ENCODE assay signal across 8 mouse cellular contexts in the genomic region with DNA sequence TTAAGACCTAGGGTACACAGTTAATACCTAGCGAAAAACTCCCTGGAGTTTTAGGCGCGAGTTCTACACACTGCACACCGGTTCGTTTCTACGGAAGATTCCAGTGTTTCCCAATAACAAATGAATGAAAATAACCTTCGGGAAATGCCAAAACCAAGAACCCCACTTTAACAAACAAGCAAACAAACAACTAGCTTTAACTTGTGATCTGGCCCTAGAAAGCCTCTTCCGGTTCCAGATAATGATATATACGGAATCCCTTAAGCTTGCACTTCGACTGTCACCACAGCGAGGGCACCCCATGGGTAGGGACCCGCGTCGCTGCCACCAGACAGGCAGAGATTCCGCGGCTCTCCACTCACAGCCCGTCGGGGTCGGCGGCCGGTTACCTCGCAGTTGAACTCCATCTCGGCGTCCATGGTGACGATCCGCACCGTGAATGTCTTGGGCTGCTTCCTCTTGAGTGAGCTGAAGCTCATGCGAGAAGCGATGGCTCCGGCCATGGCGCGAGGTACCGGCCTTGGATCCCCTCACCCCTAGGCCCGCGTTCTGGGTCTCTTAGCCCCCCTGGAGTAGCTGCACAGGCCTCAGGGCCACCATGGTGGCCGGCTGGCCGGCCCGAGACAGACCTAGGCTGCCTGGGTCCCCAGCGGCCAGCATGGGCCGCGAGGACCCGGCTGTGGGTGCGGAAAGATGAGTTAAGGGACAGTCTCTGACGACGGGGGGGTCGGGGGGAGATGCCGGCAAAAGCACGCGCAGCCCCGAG. TPM values are rescaled to one million over a fixed set of nuclear protein-coding genes. Genes with fewer than 3 reads are reported as not detected.
A peak's percentile ranks its signal among the peaks of the same experiment; 100 is the strongest.
DNase-seq lines count a peak whose midpoint lies in the region; ATAC-seq and TF ChIP-seq lines count a peak whose summit lies in the region.

No protein-coding gene starts in this region.

- H3K27me3 ChIP-seq in liver, embryonic 14.5 days (ENCODE audit: control insufficient read depth, insufficient read depth, low read length) = no peaks in the 10 kb centered on the region
- H3K27me3 ChIP-seq in testis, adult 2 months (ENCODE audit: control insufficient read depth, insufficient read depth, low read length) = no peaks in the 10 kb centered on the region

- peak; percentile 13 for DNase-seq in retina, adult 2 months (ENCODE audit: low read depth, low spot score)
- DNase-seq in retina, postnatal 1 day = no peak
- peak; percentile 67 for DNase-seq in embryo, embryonic 10.5 days (ENCODE audit: low spot score)
- peak; percentile 30 to 52 for DNase-seq in gastrocnemius, postnatal 4 days (ENCODE audit: low spot score in 2 of 2)
- DNase-seq in kidney, adult 8-10 months = peak; percentile 17 to 47
- peak; percentile 24 to 40 (median 34) for DNase-seq in liver, embryonic 14.5 days (ENCODE audit: low read depth in 3 of 3, low spot score in 3 of 3)
- peak; percentile 69 for DNase-seq in naive thymus-derived CD4-positive, alpha-beta T cell, adult 2 months (ENCODE audit: low read depth)

- H3K4me2 ChIP-seq in liver, embryonic 14.5 days (ENCODE audit: low read depth) = peak overlapping the region; percentile 77

- peak overlapping the region; percentile 55 for H3K27ac ChIP-seq in liver, embryonic 14.5 days
- peak overlapping the region; percentile 87 for H3K27ac ChIP-seq in testis, adult 2 months (ENCODE audit: control insufficient read depth, insufficient read depth, low read depth, low read length)

- peak overlapping the region; percentile 93 for H3K9ac ChIP-seq in liver, embryonic 14.5 days (replicated peaks)

- TF ChIP-seq POLR2A in testis, adult 2 months (IDR thresholded peaks at IDR 0.05; ENCODE audit: control insufficient read depth, low read depth, low read length) = peak; percentile 44; the same call in 1 of the 2 replicates

- WGBS in liver, embryonic 14.5 days (ENCODE audit: insufficient replicate concordance) = under 1% methylated on average over 50 of the region's 50 CpGs

- peak overlapping the region; percentile 81 to 82 for H3K4me3 ChIP-seq in liver, embryonic 14.5 days (ENCODE audit: insufficient read depth in 1 of 2, low read depth in 2 of 2, low read length in 2 of 2)
- peak overlapping the region; percentile 99 for H3K4me3 ChIP-seq in testis, adult 2 months (ENCODE audit: control insufficient read depth, low read depth, low read length)

- TF ChIP-seq CTCF in liver, embryonic 14.5 days (IDR thresholded peaks at IDR 0.05; ENCODE audit: low read depth) = peak; percentile 10; the same call in 1 of the 2 replicates
- no peak for TF ChIP-seq CTCF in testis, adult 2 months (IDR thresholded peaks at IDR 0.05; ENCODE audit: control insufficient read depth, insufficient read depth, insufficient replicate concordance, low read depth, low read length)

- no peaks in the 10 kb centered on the region for H3K36me3 ChIP-seq in liver, embryonic 14.5 days (replicated peaks; ENCODE audit: control insufficient read depth, insufficient read depth, low read depth)
- no peaks in the 10 kb centered on the region for H3K36me3 ChIP-seq in testis, adult 2 months (ENCODE audit: control insufficient read depth, insufficient read depth, low read length)

- peaks cover 0 to 4% of the 10 kb centered on the region in 2 experiments; a peak in 3 of 4 replicates for H3K4me1 ChIP-seq in liver, embryonic 14.5 days (replicated peaks; ENCODE audit: control insufficient read depth in 2 of 2, insufficient read depth in 2 of 2, low read length in 1 of 2)
- no peaks in the 10 kb centered on the region; the same call in none of the 2 replicates for H3K4me1 ChIP-seq in testis, adult 2 months (ENCODE audit: control insufficient read depth, insufficient read depth, low read length)

- TF ChIP-seq EP300 in liver, embryonic 14.5 days (IDR thresholded peaks at IDR 0.05; ENCODE audit: low read depth) = no peak

- peak; percentile 12 for ATAC-seq in liver, embryonic 14.5 days (ENCODE audit: insufficient read depth)

- H3K9me3 ChIP-seq in liver, embryonic 14.5 days (ENCODE audit: control insufficient read depth, low read length) = no peaks in the 10 kb centered on the region

RNA-seq across cellular contexts. Expression of a gene that starts 0.7 kb away (rescaled TPM):
- 10 to 100 TPM; 56.2 to 56.8 TPM for total RNA-seq in gastrocnemius, postnatal 4 days (2021)
- polyA plus RNA-seq in liver, embryonic 14.5 days (2012; rRNA removed) = 9.3 and 12.1 TPM in 2 replicates
- polyA plus RNA-seq in liver, embryonic 14.5 days (2014; fragmentation: Nextera tagmentation; extraction: Ambion mirVana) = 10.7 TPM in 2 replicates
- polyA plus RNA-seq in testis, adult 2 months (2012; rRNA removed) = 90.2 and 92.5 TPM in 2 replicates

RNA-seq across cellular contexts. Expression of a gene that starts 25.1 kb away (rescaled TPM):
- 1 to 10 TPM; 4.0 to 4.1 TPM for total RNA-seq in gastrocnemius, postnatal 4 days (2021)
- polyA plus RNA-seq in liver, embryonic 14.5 days (2012; rRNA removed) = 33.2 and 41.9 TPM in 2 replicates
- polyA plus RNA-seq in liver, embryonic 14.5 days (2014; fragmentation: Nextera tagmentation; extraction: Ambion mirVana) = 63.4 and 70.2 TPM in 2 replicates
- polyA plus RNA-seq in testis, adult 2 months (2012; rRNA removed) = 2.7 and 3.7 TPM in 2 replicates

RNA-seq across cellular contexts. Expression of a gene that starts 46.5 kb away (rescaled TPM):
- total RNA-seq in gastrocnemius, postnatal 4 days (2021) = 10 to 100 TPM; 18.2 to 19.6 TPM
- 12.8 and 17.2 TPM in 2 replicates for polyA plus RNA-seq in liver, embryonic 14.5 days (2012; rRNA removed)
- polyA plus RNA-seq in liver, embryonic 14.5 days (2014; fragmentation: Nextera tagmentation; extraction: Ambion mirVana) = 15.9 and 19.3 TPM in 2 replicates
- 69.3 and 75.4 TPM in 2 replicates for polyA plus RNA-seq in testis, adult 2 months (2012; rRNA removed)
